Mouse (Mus musculus): Measurements from ENCODE around the gene Plcg2.

GRCm38 (mm10) chr8:117677011-117677410 is 178.9 kb downstream of the Plcg2 start:
- TF ChIP-seq CTCF (IDR thresholded peaks at IDR 0.05; ENCODE audit: borderline replicate concordance, insufficient read depth, low read length) = no peak
- no peak for TF ChIP-seq POLR2A (IDR thresholded peaks at IDR 0.05; ENCODE audit: low read depth, low read length)
